Mouse (Mus musculus): ENCODE results near the gene Zbtb18.

DNA sequence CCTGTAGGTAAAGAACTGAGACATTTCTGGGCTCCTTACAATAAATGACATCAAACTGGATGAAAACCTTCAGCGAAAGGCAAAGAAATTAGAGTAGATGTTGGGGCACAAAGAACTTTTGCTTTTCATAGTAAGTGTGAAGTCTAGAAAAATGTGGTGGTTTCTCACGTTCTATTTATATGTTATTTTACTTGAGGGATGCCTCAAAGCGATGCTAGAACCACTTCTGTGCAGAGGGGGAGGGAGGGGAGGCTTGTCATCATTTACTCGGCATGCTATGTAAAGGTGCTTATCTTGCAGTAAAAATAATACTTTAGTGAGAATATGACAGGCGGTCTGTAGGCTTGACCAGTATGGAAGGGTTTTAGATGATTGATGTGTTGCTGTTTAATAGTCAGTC lies 13.3 kb downstream of the Zbtb18 start:
- TF ChIP-seq CTCF (IDR thresholded peaks at IDR 0.05; ENCODE audit: low read depth): no peak
- TF ChIP-seq EP300 (IDR thresholded peaks at IDR 0.05; ENCODE audit: low read depth): no peak
